Mouse (Mus musculus) spleen, adult 12 weeks (tissue): Measurements from ENCODE around the gene Tm4sf5.

Experiments used
- DNase-seq: peaks from one replicate; pipeline ENCODE4 v3.0.0; 2022; ENCODE audit warnings: low spot score

The Tm4sf5 gene

DNA sequence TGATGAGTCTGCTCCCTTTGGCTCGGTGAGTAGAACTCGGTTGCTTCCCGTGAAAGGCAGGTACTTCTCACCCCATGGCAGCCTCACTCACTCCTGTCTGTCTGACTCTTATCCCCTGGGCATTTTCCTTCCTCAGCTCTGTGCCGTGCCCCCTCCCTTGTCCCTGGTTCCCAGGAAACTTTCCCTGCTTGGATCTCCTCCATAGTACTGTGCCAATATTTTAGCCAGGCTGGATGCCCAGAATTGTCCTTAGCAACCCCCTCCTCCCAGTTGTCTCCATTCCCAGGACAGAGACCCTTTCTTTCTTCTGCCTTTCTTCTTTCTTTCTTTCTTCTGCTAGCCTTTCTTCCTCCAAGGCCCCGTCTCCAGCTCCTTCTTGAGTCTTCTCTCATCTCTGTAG, 36.4 kb downstream of the Tm4sf5 start:
- no peak for DNase-seq

- DNase-seq, result no peak
These were observed 39.5 kb downstream of the Tm4sf5 start for GRCm38 (mm10) chr11:70544496-70544895.

DNA sequence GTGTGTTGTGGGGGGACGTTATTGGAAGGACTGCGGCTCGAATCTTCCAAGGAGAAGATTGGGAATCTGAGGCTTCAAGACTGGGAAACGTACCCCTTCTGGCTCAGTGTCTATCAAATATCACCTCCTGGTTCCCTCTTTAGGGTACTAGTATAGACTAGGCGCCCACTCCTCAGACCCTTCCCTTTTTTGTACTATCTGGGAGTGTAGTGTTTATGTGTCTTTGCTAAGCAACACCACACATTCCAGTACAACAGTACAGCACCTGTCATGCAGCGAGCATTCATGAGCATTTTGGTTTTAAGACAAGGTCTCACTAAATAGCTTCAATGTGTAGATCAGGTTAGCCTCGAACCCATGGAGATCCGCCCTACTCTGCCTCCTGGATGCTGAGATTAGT, 46.5 kb downstream of the Tm4sf5 start:
- DNase-seq, result no peak

DNA sequence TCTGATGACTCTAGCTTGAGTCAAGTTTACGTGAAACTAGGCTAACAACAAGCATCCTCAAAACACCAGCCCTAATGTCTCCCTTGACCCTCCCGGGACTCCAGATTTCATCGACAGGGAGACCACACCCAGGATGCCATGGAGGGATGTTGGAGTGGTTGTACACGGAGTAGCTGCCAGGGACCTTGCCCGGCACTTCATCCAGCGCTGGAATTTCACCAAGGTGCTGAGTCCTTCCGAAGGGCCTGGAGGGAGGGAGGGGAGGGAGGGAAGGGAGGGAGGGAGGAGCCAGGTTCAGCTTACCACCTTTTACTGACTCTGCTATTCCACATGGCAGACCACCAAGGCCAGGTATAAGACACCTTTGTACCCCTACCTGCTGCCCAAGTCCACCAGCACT, 48.9 kb downstream of the Tm4sf5 start:
- DNase-seq, result no peak

DNA sequence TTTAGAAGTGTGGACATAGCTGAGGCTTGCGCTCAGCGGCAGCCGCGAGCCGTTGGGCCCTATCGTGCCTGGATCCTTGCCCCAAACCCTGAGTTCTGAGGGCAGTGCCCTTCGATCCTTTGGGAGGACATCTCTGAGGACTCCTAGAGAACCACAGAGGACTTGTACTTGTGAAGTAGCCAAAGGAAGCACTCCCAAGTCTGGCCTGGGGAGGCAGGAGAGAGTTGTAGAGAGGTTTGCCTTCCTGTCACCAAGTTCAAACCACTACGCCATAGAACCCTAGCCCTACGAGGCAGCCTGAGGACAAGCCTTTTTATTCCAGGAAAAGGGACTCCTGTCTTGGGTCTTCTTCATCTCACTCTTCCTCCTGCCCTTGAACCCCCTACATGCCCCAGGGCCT, 52.5 kb downstream of the Tm4sf5 start:
- no peak for DNase-seq
